Mouse (Mus musculus): ENCODE measurements around the gene Ccdc3.

Ccdc3 gene

GRCm38 (mm10) chr2:5161002-5161745, 23.6 kb downstream of the Ccdc3 start:
- DNase-seq (ENCODE audit: low spot score in 2 of 2) = no peak

- no peak for DNase-seq (ENCODE audit: low spot score in 2 of 2)
Observed at GRCm38 (mm10) chr2:5161908-5162674, 24.5 kb downstream of the Ccdc3 start.

- no peak for DNase-seq (ENCODE audit: low spot score in 2 of 2)
Observed at GRCm38 (mm10) chr2:5162756-5163155, 25.2 kb downstream of the Ccdc3 start.

GRCm38 (mm10) chr2:5165941-5166361, 28.4 kb downstream of the Ccdc3 start:
- peak; percentile 20 to 31 for DNase-seq (ENCODE audit: low spot score in 2 of 2)

GRCm38 (mm10) chr2:5166796-5167195, 29.2 kb downstream of the Ccdc3 start:
- no peak for DNase-seq (ENCODE audit: low spot score in 2 of 2)

GRCm38 (mm10) chr2:5170815-5171214, 33.2 kb downstream of the Ccdc3 start:
- DNase-seq (ENCODE audit: low spot score in 2 of 2) = no peak

GRCm38 (mm10) chr2:5171301-5172000, 33.9 kb downstream of the Ccdc3 start:
- DNase-seq (ENCODE audit: low spot score in 2 of 2) = no peak

GRCm38 (mm10) chr2:5172773-5173172, 35.2 kb downstream of the Ccdc3 start:
- DNase-seq (ENCODE audit: low spot score in 2 of 2) = no peak

- DNase-seq (ENCODE audit: low spot score in 2 of 2) = no peak
Observed at GRCm38 (mm10) chr2:5174716-5175115, 37.1 kb downstream of the Ccdc3 start.

GRCm38 (mm10) chr2:5181462-5182443, 44.2 kb downstream of the Ccdc3 start:
- no peak for DNase-seq (ENCODE audit: low spot score in 2 of 2)

GRCm38 (mm10) chr2:5184166-5184565, 46.6 kb downstream of the Ccdc3 start:
- DNase-seq (ENCODE audit: low spot score in 2 of 2) = no peak

- DNase-seq (ENCODE audit: low spot score in 2 of 2) = no peak
Observed at GRCm38 (mm10) chr2:5185631-5186030, 48.1 kb downstream of the Ccdc3 start.

GRCm38 (mm10) chr2:5192156-5192555, 54.6 kb downstream of the Ccdc3 start:
- no peak for DNase-seq (ENCODE audit: low spot score in 2 of 2)

- no peak for DNase-seq (ENCODE audit: low spot score in 2 of 2)
Observed at GRCm38 (mm10) chr2:5193071-5193470, 55.5 kb downstream of the Ccdc3 start.

GRCm38 (mm10) chr2:5194701-5195215, 57.2 kb downstream of the Ccdc3 start:
- DNase-seq (ENCODE audit: low spot score in 2 of 2) = peak; percentile 15 to 36

- DNase-seq (ENCODE audit: low spot score in 2 of 2) = no peak
Observed at GRCm38 (mm10) chr2:5197486-5197885, 59.9 kb downstream of the Ccdc3 start.

GRCm38 (mm10) chr2:5199289-5199688, 61.7 kb downstream of the Ccdc3 start:
- DNase-seq (ENCODE audit: low spot score in 2 of 2) = no peak

- no peak for DNase-seq (ENCODE audit: low spot score in 2 of 2)
Observed at GRCm38 (mm10) chr2:5200817-5201364, 63.3 kb downstream of the Ccdc3 start.

- DNase-seq (ENCODE audit: low spot score in 2 of 2) = no peak
Observed at GRCm38 (mm10) chr2:5203146-5203545, 65.6 kb downstream of the Ccdc3 start.

GRCm38 (mm10) chr2:5204941-5205340, 67.4 kb downstream of the Ccdc3 start:
- DNase-seq (ENCODE audit: low spot score in 2 of 2) = no peak

GRCm38 (mm10) chr2:5206651-5207050, 69.1 kb downstream of the Ccdc3 start:
- DNase-seq (ENCODE audit: low spot score in 2 of 2) = no peak

Measured in urinary bladder, postnatal 36 days (tissue).